Mouse (Mus musculus) ovary, adult 18-20 months (tissue): Measurements from ENCODE around the gene Ncaph2.

ENCODE experiments used
- DNase-seq: peaks from one replicate; pipeline ENCODE4 v3.0.0; 2022; ENCODE audit warnings: low spot score, mixed read lengths

The Ncaph2 gene

GRCm38 (mm10) chr15:89379429-89379828 is 23.9 kb downstream of the Ncaph2 start:
- no peak for DNase-seq

DNA sequence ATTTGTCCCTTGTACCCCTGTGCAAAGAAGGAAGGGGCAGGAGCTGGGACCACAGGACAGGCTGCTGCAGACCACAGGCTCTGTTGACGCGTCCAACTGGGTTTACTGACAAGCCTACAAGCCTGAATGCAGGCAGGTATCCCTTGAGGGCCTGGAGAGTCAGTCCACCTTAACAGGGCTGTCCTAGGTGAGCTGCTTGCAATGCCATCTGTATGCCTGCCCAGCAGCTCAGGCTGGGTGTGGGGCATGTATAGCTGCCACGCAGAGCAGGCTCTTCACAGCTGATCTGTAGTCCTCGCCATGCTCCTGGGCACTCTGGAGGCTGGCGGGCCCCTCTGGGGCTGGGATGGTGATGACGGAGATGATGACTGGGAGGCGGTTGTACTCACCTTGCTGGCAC is 29.1 kb downstream of the Ncaph2 start, which contains the start of gene Klhdc7b:
Klhdc7b (plus strand) TSS at position 301 of the 400 bp plus-strand sequence.
- no peak for DNase-seq

- DNase-seq: no peak
Observed at GRCm38 (mm10) chr15:89387127-89387526, 31.6 kb downstream of the Ncaph2 start.

DNA sequence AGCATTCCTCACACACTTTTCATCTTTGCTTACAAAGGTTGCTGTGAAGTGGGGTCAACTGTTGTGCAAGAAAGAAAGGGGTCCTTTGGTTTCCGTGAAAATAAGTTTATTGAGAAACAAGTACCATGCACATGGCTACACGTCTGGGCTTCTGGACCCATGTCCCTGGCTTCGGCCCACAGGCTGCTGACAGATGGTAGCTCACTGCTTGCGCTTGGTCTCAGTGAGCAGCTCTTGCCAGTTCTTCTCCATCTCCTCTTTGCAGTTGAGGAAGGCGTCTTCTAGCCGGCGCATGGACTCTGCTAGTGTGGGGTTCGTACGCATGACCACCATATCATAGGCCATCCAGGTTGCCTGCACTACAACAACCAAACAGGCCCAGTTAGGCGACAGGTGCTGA is 34.6 kb downstream of the Ncaph2 start:
- DNase-seq: no peak

GRCm38 (mm10) chr15:89396883-89397282 is 41.4 kb downstream of the Ncaph2 start:
- DNase-seq: no peak

- DNase-seq: no peak
Observed at GRCm38 (mm10) chr15:89398146-89398545, 42.6 kb downstream of the Ncaph2 start.

DNA sequence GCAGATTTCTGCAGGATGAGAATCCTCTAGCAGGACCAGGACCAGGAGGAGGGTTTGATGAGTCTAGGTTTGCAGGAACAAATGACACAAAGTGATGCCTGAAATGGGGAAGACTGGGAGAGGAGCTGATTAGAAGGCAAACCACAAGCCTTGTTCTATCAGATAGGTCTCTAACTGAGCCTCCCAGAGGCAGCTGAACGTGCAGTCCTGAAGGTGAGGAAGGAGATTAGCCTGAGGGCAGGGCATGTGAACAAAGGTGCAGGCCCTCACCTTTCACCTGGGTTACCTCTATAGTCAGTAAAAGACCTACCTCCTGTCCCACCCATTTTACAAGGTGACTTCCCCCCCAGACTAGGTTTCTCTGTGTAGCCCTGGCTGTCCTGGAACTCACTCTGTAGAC is 44.2 kb downstream of the Ncaph2 start:
- DNase-seq: no peak

- no peak for DNase-seq
Observed at GRCm38 (mm10) chr15:89402471-89402870, 47.0 kb downstream of the Ncaph2 start.

- DNase-seq: no peak
Observed at GRCm38 (mm10) chr15:89404831-89405623, 49.5 kb downstream of the Ncaph2 start.

DNA sequence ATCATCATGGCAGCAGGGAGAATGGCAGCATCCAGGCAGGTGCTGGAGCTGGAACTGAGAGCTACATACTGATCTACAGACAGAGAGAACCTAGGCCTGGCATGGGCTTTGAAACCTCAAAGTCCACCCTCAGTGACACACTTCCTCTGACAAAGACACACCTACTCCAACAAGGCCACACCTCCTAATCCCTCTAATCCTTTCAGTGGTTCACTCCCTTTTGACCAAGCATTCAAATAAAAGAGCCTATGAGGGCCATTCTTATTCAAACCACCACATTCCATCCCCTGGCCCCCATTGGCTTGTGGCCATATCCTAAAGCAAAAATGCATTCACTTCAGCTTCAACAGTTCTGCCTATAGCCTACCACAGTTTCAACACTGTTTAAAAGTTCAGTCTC is 51.2 kb downstream of the Ncaph2 start:
- DNase-seq: no peak

- no peak for DNase-seq
Observed at GRCm38 (mm10) chr15:89410118-89410517, 54.6 kb downstream of the Ncaph2 start, which contains the start of gene Syce3. Gene Syce3, minus strand, starts transcription at chr15:89410503.

- no peak for DNase-seq
Observed at GRCm38 (mm10) chr15:89415282-89415681, 59.8 kb downstream of the Ncaph2 start.

- no peak for DNase-seq
Observed at GRCm38 (mm10) chr15:89421938-89422337, 66.4 kb downstream of the Ncaph2 start.
